Mouse (Mus musculus) layer of hippocampus, postnatal 25 days (tissue): ENCODE results near the gene Rufy4. TPM values are rescaled to one million over a fixed set of nuclear protein-coding genes. Genes with fewer than 3 reads are reported as not detected.
"Not testable (repeated sequence)": the region's sequence is repeated elsewhere in the genome, so short reads cannot be mapped to it uniquely, and the experiment has no call there.

ENCODE experiments used
- DNase-seq, 2 experiments: peaks; one replicate each; pipeline ENCODE4 v3.0.0; 2022; ENCODE audit warnings: mixed read lengths in 2 of 2, low spot score in 1 of 2; ENCODE audit errors: extremely low spot score in 1 of 2
- total RNA-seq, 2 experiments: library from RNA; stranded (reverse); gene quantifications; 2 replicates each; pipeline ENCODE4 v1.2.3; 2021

The Rufy4 gene
- total RNA-seq, 2 experiments from 2014 or later = not detected

DNA sequence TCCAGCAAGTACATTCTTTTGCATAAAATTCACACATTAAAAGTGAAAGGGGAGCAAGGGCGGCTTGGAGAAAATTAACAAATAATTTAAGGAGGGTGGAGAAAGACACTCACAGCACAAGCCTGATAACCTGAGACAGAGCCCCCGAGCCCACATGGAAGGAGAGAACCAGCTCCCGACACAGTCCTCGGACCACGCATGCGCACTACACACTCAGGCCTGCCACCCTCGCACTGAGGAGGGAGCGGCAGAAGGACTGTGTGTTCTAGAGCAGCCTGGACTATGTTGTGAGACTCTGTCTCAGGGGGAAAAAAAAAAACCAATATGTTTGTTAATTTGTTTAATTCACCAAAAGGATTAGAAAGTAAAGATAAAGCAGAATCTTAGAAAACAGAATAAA lies 16.4 kb downstream of the Rufy4 start:
- peak in 1 of 2 experiments; percentile 29 for DNase-seq

DNA sequence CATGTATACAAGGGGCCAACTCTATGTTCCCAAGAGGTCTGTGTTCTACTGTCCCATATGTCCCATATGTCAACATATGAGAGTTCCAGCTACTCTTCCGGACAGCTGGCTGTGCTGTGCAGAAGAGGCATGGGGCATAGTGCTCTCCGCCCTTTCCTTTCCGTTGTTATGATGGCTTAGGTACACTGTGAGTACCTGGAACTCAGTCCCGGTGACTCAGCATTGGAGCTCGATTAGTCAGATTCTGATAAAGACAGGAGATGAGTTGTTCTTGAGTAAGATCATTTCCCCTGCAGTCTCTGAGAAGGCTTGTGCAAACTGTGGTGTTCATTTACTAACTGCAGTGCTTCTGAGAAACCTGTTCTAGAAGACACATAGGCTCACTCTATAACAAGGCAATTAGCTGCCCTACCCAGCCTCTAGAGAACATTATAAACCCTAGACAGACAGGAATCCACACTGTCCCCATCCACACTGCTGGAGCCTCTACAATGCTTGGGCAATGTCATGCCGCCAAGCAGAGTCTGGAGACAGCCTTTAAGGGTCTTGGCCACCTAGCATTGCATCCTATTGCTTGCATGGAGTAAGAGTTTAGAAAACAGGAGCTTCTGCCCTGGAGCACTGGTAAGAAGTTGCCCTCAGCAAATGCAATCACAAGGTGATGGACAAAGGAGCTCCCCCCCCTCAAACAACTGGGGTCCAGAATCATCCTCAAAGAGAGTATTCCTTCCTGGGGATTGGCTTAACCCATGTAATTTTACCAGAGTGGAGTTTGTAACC lies 24.0 kb downstream of the Rufy4 start:
- no peak for DNase-seq

DNA sequence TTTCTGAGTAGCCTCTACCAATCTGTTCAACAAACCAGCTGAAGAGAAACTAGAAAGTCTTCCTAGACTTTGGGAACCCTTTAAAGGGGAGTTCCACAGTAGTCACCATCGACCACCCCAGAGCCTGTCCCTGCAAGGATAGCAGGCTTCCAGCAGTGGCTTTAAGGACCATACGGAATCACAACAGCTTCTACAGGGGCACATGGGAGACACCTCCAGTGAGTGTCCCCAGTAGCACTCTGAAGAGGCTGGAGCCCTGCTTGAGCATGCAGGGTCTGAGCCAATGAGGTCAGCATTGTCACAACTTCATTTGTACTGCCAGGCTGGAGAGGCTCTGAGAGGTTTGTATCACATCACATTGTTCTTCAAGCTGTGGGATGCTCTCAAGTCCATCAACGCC lies 24.8 kb downstream of the Rufy4 start:
- DNase-seq = no peak

DNA sequence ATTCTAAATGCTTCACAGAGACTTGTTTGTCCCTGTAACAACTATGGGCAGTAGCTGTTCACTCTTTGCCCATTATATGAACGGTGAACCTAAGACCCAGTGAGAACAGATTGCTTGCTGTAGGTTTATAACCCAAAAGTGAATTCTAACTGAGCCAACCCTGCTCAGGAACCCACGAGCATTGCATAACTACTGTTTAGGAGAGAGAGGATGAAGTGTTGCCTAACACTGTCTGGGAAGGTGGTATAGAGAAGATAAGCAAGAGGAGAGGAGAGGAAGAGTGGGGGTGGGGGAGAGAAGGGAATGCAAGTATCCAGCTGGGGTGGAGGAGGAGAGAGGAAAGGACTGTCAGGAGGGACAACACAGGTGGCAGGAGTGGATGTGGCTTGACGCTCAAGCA lies 25.8 kb downstream of the Rufy4 start:
- DNase-seq = no peak

DNA sequence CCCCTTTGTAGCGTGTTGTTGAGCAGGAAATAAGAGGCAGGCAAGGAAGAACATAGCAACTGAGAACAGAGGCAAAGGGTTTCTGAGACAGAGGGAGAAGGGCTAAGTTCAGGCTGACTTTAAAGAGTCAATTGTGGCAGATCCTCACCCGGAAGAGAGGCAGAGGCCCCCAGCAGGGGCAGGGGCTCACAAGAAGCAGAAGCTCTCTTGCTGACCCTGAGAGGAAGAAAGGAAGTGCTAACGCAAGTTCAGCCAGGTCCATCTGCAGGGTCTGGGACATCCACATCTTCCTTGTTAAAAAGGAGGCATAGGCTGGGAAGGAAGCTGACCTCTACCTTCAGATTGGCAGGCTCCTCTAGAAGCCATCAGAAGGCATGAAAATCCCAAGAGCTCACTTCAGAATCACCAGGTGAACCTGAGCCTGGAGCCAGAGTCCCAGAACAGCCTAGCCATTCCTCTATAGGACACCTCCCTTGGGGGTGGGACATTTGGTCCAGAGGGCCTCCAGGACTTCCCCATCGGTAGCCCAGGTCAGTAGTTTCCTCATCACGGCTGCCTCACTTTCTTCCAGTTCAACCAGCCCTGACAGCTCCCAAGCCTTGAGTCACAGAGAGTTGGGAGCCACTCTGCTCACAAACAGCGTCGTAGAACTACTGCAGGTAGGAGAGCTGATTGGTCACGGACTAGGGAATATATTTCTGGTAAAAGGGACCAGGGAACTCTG lies 28.3 kb downstream of the Rufy4 start, which contains the start of gene Cxcr2:
Gene Cxcr2, plus strand, starts transcription at position 529 of the 724 bp plus-strand sequence.
- DNase-seq = no peak

DNA sequence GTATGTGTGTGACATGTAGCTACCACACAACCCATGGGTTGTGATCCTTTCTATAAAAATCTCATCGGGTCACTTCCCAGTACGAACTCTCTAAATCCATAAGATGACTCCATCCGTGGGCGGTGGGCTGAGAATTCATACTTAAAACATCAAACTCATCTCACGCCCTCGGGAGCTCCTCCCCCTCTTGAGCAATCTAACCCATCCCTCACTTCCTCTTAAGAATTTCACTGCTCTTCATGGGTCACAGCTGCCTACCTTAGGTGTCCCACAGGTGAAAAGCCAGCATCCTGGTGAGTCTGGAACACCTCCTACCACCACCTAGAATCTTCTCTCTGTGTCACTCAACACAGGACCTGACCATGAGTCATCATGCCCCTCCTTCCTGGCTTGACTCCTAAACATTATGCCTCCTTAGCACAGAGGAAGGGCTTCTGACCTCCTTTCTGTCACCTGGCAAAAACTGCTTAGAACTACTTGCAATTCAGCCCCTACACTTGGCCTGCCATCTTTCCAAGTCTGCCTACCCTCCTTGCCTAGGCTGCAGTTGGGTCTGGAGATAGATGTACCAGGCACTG lies 30.2 kb downstream of the Rufy4 start:
- DNase-seq = no peak

DNA sequence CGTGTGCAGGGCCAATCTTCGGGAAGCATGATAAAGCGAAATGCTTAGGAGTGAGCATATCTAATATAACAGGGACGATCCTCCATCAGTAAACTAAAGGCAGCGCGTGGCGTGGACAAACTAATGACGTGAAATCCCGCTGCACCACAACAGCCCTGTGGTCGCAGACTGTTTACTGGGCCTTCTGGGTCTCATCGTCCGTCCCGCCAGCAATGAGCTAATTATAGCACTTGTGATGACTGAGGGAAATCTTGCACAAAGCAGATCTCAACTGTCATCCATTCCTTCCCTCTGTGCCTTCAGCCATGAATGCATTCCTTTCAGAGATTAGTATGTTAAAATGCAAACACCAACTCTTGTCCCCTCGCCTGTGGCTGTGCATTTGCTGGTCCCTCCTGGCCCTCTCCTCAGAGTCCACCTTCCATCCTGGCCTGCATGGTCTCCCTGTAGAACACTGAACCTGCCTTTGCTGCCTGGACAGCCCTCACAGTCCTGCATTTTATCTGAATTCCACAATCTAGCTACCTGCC lies 31.1 kb downstream of the Rufy4 start:
- DNase-seq = no peak

DNA sequence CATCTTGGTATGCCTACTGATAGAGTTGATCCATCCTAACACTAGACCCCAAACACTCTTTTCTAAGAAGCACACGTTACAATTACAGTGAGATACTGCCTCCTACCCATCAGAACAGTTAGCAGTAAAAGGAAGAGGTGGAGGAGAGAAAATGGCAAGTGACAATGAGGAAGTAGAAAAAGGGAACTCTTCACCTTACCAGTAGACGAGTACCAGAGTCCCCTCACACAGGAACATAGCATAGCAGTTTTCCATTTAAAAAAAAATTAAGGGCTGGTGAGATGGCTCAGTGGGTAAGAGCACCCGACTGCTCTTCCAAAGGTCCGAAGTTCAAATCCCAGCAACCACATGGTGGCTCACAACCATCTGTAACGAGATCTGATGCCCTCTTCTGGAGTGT lies 34.3 kb downstream of the Rufy4 start:
- not testable (repeated sequence) for DNase-seq

DNA sequence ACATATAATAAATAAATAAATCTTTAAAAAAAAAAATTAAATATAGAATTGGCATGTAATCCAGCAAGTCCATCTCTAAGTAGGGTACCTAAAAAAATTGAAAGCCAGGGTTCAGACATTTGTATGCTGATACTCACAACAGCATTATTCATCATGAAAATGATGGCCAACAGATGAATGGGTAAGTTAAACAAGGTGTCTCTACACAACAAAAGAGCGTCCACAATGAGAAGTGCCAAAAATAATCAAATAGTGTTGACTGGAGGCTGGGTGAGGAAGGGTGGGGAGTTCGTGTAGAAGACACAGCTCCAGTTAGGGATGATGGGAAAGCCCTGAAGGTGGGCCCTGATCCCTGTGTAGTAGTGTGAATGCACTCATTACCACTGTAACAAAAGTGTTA lies 34.7 kb downstream of the Rufy4 start:
- no peak for DNase-seq

DNA sequence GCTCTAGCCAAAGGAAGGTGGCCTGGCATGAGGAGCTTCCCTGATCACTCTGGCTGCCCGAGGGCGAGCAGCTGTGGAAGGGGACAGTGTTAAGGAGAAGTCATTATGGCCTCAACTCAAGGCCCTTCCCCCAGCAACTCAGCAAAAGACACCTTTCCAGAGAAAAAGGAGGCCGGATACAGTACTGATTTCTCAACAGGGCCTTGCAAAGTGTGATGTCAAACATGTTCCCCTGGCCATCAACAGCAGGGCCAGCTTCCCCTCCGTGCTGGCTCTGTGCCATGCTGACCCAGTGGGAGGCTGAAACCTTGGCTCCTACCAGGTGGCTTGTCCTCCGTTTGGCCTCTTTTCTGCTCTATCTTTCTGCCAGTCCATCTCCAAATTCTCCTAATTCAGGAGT lies 41.8 kb downstream of the Rufy4 start:
- DNase-seq = no peak

DNA sequence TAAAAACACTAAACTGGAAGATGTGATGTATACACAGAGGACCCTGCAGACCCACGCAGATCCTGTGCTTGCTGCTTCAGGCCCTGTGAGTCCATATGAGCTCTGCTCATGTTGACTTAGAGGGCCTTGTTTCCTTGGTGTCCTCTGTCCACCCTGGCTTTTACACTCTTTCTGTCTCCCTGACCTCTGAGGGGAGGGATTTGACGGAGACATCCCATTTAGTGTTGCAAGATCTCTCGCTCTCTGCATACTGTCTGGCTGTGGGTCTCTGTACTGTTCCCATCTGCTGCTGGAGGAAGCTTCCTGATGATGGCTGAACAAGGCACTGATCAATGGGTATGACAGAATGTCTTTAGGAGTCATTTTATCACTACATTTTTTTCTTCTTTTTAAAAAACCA lies 44.4 kb downstream of the Rufy4 start:
- DNase-seq = no peak

DNA sequence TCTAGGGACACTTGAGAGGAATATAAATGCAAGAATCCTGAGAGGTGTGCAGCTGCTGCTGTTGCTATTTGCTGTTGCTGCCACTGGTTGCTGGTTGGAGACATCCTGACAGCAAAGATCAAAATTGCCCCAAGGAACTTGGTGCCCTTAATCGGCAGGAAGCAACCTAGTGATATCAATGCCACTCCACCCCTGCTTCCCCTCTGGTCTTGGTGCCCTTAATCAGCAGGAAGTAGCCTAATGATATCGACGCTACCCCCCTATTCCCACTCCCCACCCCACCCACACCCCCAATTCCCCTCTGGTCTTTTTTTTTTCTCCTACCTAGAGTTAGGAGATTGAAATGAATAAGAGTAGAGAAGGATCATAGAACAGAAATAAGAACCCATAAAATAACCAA lies 47.4 kb downstream of the Rufy4 start:
- no peak for DNase-seq

DNA sequence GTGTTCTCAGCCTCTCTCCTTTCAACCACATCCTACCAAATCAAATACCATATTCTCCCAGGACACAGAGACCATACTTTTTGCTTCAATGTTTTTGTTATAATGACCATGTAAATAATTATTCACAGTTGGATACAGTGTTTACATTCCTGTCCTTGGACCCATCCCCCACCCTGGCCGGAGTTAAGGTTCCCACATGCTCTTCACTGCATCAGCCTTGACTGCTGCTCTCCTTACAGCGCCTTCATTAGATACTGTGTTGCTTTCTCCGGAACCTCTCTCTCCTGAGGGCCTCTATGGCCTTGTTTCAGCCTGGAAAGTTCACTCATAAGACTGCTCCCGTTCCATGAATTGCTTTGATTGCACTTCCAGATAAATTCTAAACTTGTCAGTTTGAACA lies 50.4 kb downstream of the Rufy4 start:
- no peak for DNase-seq

DNA sequence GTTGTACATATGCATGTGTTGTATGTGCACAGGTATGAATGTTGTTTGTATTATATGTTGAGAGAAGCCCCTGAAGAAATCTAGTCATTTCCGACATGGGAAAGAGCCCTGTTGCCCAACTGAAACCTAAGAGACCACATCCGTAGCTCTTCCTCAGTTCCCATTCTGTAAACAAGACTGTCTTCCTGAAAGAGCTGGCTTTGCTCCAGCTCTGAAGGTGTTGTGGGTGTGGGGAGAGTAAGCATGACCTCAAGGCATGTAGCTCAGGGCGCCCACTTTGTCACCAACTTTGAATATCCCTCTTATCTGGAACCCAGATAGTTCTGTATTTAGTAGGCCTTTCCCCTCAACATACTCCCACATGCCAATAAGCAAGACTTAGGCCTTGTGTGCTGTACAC lies 53.3 kb downstream of the Rufy4 start:
- DNase-seq = no peak

DNA sequence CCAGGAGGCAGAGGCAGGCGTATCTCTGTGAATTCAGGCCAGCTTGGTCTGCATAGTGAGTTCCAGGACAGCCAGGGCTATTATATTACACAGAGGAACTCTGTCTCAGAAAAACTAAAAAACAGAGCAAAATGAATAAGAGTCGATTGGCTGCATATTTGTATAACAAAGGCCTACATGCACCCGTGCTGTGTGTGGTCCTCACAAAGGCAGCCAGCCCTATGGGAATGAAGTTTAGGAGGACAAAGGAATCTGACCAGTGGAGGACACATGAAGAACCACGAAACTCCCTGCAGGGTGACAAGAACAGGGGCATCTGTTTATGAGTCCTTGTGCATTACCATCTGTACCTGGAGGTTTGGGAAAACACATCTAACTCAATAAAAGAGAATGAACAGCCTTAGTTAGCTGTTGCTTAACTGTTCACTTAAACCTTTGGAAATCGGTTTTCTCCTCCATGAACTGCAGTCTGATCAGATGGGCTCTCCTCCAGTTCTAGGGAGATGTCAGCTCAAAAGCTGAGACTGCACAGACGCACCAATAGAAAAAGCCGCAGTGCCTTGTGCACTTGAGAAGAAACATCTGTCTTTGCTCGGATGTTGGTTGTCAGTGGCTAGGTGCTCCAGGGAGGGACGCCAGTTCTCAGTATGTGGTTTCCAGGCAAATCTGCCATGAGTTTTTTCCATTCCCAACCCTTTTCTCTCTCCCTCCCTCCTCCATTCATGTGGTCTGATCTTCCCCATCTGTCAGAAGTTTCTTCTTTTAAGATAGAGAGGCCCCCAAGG lies 54.5 kb downstream of the Rufy4 start:
- DNase-seq = no peak

DNA sequence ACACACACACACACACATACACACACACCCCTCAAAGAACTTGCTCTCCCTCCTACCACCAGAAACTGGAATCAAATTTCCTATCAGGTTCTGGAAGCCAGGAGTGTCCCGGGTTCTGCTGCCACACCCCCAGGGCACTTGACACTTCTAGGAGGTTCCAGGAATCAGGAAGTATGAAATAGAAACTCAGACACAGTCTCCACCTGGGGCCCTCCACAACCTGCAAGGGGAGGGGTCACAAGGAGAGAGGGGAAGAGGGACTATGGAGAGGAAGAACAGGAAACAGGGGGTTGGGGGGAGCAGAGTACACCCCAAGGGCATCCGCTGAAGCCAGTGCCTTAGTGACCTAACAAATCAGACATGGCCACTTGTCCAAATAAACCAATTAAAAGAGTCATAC lies 56.1 kb downstream of the Rufy4 start:
- DNase-seq = no peak

DNA sequence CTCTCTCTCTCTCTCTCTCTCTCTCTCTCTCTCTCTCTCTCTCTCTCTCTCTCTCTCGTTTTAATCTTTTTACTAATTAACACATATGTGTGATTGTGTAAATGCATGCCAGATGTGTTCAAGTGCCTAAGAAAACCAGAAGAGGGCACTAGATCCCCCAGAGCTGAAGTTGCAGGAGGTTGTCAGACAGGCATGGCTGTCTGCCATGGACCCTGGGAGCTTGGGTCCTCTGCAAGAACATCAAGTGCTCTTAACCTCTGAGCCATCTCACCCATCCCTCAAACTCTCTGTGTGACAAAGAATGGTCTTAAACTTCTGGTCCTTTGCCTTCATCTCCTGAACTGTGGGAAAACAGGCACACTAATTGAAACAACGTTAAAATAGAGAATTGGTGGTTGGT lies 57.7 kb downstream of the Rufy4 start:
- DNase-seq = no peak

DNA sequence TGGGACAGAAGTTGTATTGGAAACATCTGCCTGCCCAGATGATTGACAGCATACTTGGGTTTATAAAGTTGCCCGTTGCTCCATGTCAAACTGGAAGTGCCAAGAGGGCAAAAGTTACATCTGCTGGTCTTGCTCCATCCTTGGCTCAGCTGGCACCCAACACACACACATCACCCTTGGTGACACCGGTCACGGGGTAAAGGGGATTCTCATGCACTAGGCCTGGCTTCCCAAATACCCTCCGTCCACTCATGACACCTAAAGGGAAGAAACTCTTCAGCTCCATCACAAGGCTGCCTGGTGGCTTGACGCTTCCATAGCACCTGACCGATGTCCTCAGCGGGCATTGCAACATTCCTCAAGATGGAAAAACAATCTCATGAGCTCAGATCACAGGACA lies 65.1 kb downstream of the Rufy4 start:
- DNase-seq = no peak

DNA sequence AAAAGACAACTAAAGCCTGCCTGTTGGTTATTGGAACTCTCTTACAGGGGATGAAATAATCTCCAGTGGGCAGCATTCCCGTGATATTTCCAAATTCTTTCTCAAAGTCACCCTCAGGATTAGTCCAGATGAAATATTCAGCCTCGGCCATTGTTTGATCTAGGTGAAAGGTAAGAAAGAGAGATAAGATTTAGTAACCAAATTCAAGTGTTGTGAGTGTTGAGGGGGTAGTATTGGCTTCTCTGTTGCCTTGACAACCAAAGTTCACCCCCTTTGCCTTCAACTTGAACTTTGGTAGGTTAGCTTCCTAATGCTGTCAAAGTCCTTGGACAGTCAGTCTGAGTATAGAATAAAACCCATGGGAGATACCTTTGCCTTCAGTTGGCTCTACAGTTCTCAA lies 67.4 kb downstream of the Rufy4 start:
- DNase-seq = no peak

DNA sequence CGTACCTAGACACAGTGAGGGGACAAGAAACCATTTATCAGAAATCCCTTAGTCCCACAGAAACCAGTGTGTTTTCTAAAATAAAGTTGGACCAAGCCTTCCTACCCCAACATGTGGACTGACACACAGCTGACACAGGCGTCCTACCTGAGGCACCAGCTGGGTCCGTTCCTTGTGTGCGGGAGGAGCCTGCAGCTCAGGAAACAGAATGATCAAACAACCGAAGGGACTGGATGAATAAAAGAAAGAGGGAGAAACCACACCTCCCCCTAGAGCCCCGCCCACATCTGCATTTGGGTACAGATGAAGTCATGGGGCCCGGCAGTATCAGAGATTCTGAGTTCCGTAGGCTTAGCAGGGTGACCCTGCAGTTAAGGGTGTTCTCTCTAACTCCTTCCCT lies 69.1 kb downstream of the Rufy4 start, which contains the start of gene Cxcr1:
Gene Cxcr1, minus strand, starts transcription at position 187 of the 400 bp plus-strand sequence.
- DNase-seq = no peak

DNA sequence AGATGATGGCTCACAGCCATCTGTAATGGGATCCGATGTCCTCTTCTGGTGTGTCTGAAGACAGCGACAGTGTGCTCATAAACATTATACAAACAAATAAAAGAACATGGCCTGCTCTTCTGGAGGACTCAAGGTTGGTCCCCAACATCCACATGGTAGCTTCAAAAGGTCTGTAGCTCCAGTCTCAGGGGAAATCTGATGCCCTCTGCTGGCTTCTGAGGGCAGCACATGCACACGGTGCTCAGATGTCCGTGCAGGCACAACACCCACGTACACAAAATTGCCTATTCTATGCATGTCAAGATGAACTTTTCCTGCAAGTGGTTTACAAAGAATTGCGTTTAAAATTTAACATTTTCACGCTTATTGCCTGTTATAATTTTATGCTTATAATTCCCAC lies 70.6 kb downstream of the Rufy4 start:
- DNase-seq = no peak
